In genomic region chr8:91593202-91593781, GRCm38 (mm10) we compare ENCODE assay signal across 17 mouse cellular contexts.
DNase-seq lines count a peak whose midpoint lies in the region; ATAC-seq and TF ChIP-seq lines count a peak whose summit lies in the region.
"Had no signal": no experiment of that assay in that cellular context is flagged by ENCODE, and none has a peak within 500 bp of the region (broad histone marks: within the 10 kb centered on the region; RNA-seq: fewer than 3 reads in every experiment).

No protein-coding gene starts in this region.

- no peaks in the 10 kb centered on the region for H3K36me3 ChIP-seq in heart, embryonic 13.5 days
- no peaks in the 10 kb centered on the region for H3K36me3 ChIP-seq in heart, embryonic 11.5 days (ENCODE audit: control insufficient read depth, insufficient read depth, low read length)
- H3K36me3 ChIP-seq in neural tube, embryonic 13.5 days, result no peaks in the 10 kb centered on the region
- no peaks in the 10 kb centered on the region for H3K36me3 ChIP-seq in midbrain, embryonic 13.5 days
- H3K36me3 ChIP-seq in stomach, postnatal 0 days (ENCODE audit: control insufficient read depth, insufficient read depth, low read length), result no peaks in the 10 kb centered on the region
- H3K36me3 ChIP-seq: embryonic facial prominence, embryonic 15.5 days; forebrain, embryonic 12.5 days; liver, embryonic 12.5 days had no signal

- H3K4me3 ChIP-seq in heart, embryonic 13.5 days, result no peak overlapping the region
- H3K4me3 ChIP-seq in heart, embryonic 11.5 days (ENCODE audit: low read depth, low read length), result no peak overlapping the region
- H3K4me3 ChIP-seq in neural tube, embryonic 13.5 days, result no peak overlapping the region
- no peak overlapping the region for H3K4me3 ChIP-seq in midbrain, embryonic 13.5 days (replicated peaks)
- no peak overlapping the region for H3K4me3 ChIP-seq in stomach, postnatal 0 days (ENCODE audit: low read depth, low read length)
- H3K4me3 ChIP-seq: embryonic facial prominence, embryonic 15.5 days; forebrain, embryonic 12.5 days; heart, adult 2 months; liver, embryonic 12.5 days had no signal

- no peak for DNase-seq in neural tube, embryonic 10.5 days (ENCODE audit: extremely low spot score, low spot score)
- DNase-seq in stomach, postnatal 0 days (ENCODE audit: low spot score), result no peak
- no peak for DNase-seq in gastrocnemius, postnatal 4 days (ENCODE audit: low spot score in 2 of 2)
- no peak for DNase-seq in right cerebral cortex, postnatal 25 days
- DNase-seq: cerebellum, postnatal 14 days; heart, adult 2 months; kidney, postnatal 25 days; lung, postnatal 36 days had no signal

- H3K27me3 ChIP-seq in heart, embryonic 13.5 days (replicated peaks), result no peaks in the 10 kb centered on the region
- H3K27me3 ChIP-seq in heart, embryonic 11.5 days (ENCODE audit: control insufficient read depth, insufficient read depth, low read length), result no peaks in the 10 kb centered on the region
- peaks cover 27% of the 10 kb centered on the region for H3K27me3 ChIP-seq in neural tube, embryonic 13.5 days
- 0 out of 2 replicates have a peak, but pooled peaks cover 4% of the 10 kb centered on the region for H3K27me3 ChIP-seq in midbrain, embryonic 13.5 days
- no peaks in the 10 kb centered on the region for H3K27me3 ChIP-seq in stomach, postnatal 0 days (ENCODE audit: control insufficient read depth, insufficient read depth, low read length)
- H3K27me3 ChIP-seq: embryonic facial prominence, embryonic 15.5 days; liver, embryonic 12.5 days; Patski had no signal

- H3K9ac ChIP-seq in heart, embryonic 13.5 days, result no peak overlapping the region
- H3K9ac ChIP-seq in heart, embryonic 11.5 days (ENCODE audit: low read depth, low read length), result no peak overlapping the region
- no peak overlapping the region for H3K9ac ChIP-seq in neural tube, embryonic 13.5 days
- H3K9ac ChIP-seq in midbrain, embryonic 13.5 days (replicated peaks), result no peak overlapping the region; the same call in 1 of the 2 replicates
- H3K9ac ChIP-seq in stomach, postnatal 0 days (ENCODE audit: low read length), result no peak overlapping the region
- H3K9ac ChIP-seq: embryonic facial prominence, embryonic 15.5 days; forebrain, embryonic 12.5 days; liver, embryonic 12.5 days had no signal

- peaks cover 24% of the 10 kb centered on the region for H3K4me1 ChIP-seq in heart, embryonic 13.5 days
- H3K4me1 ChIP-seq in heart, embryonic 11.5 days (ENCODE audit: control insufficient read depth, insufficient read depth, low read length), result peaks cover 6% of the 10 kb centered on the region
- H3K4me1 ChIP-seq in neural tube, embryonic 13.5 days (replicated peaks), result peaks cover 25% of the 10 kb centered on the region
- H3K4me1 ChIP-seq in midbrain, embryonic 13.5 days (replicated peaks), result peaks cover 28% of the 10 kb centered on the region
- H3K4me1 ChIP-seq in stomach, postnatal 0 days (replicated peaks; ENCODE audit: control insufficient read depth, insufficient read depth), result 0 out of 2 replicates have a peak, but pooled peaks cover 5% of the 10 kb centered on the region

- WGBS in heart, embryonic 13.5 days, result 66% methylated on average over 12 of the region's 12 CpGs
- 67% methylated on average over 12 of the region's 12 CpGs for WGBS in heart, embryonic 11.5 days (ENCODE audit: insufficient replicate concordance)
- 33% methylated on average over 12 of the region's 12 CpGs for WGBS in neural tube, embryonic 13.5 days
- WGBS in midbrain, embryonic 13.5 days, result 29% methylated on average over 12 of the region's 12 CpGs
- 23% methylated on average over 12 of the region's 12 CpGs for WGBS in stomach, postnatal 0 days

- no peak for ATAC-seq in heart, embryonic 13.5 days (ENCODE audit: extremely low read depth, insufficient number of reproducible peaks, low FRiP score, low TSS enrichment)
- ATAC-seq in heart, embryonic 11.5 days (replicated peaks; ENCODE audit: insufficient number of reproducible peaks, low FRiP score, low TSS enrichment), result no peak
- ATAC-seq in neural tube, embryonic 13.5 days (ENCODE audit: low read depth), result no peak
- ATAC-seq in midbrain, embryonic 13.5 days, result no peak
- ATAC-seq in stomach, postnatal 0 days (ENCODE audit: low FRiP score, low TSS enrichment), result no peak
- ATAC-seq: intestine, postnatal 0 days; liver, embryonic 12.5 days; Patski had no signal

- no peak overlapping the region for H3K27ac ChIP-seq in heart, embryonic 13.5 days (replicated peaks)
- no peak overlapping the region for H3K27ac ChIP-seq in heart, embryonic 11.5 days (ENCODE audit: low read depth, low read length)
- H3K27ac ChIP-seq in neural tube, embryonic 13.5 days (replicated peaks), result no peak overlapping the region
- no peak overlapping the region for H3K27ac ChIP-seq in midbrain, embryonic 13.5 days
- no peak overlapping the region; the same call in 1 of the 2 replicates for H3K27ac ChIP-seq in stomach, postnatal 0 days (replicated peaks)
- H3K27ac ChIP-seq: embryonic facial prominence, embryonic 15.5 days; forebrain, embryonic 12.5 days; heart, adult 2 months; liver, embryonic 12.5 days had no signal

- TF ChIP-seq CTCF in stomach, postnatal 0 days (IDR thresholded peaks at IDR 0.05; ENCODE audit: low read depth), result no peak

- H3K9me3 ChIP-seq in heart, embryonic 13.5 days, result no peaks in the 10 kb centered on the region
- H3K9me3 ChIP-seq in heart, embryonic 11.5 days (replicated peaks; ENCODE audit: control insufficient read depth, low read length), result no peaks in the 10 kb centered on the region
- H3K9me3 ChIP-seq in neural tube, embryonic 13.5 days, result no peaks in the 10 kb centered on the region
- H3K9me3 ChIP-seq in midbrain, embryonic 13.5 days, result no peaks in the 10 kb centered on the region
- no peaks in the 10 kb centered on the region for H3K9me3 ChIP-seq in stomach, postnatal 0 days (ENCODE audit: control insufficient read depth, low read length)
- H3K9me3 ChIP-seq: embryonic facial prominence, embryonic 15.5 days; forebrain, embryonic 12.5 days; liver, embryonic 12.5 days had no signal

- TF ChIP-seq EP300 in stomach, postnatal 0 days (optimal IDR thresholded peaks at IDR 0.05), result no peak

- H3K4me2 ChIP-seq in heart, embryonic 13.5 days, result 0 out of 2 replicates have a peak overlapping the region, but pooled peaks have one; percentile 4
- no peak overlapping the region for H3K4me2 ChIP-seq in heart, embryonic 11.5 days
- peak overlapping the region; percentile 20 for H3K4me2 ChIP-seq in neural tube, embryonic 13.5 days
- H3K4me2 ChIP-seq in midbrain, embryonic 13.5 days (replicated peaks), result peak overlapping the region; percentile 33
- peak overlapping the region; percentile 20 for H3K4me2 ChIP-seq in stomach, postnatal 0 days (replicated peaks; ENCODE audit: low read depth)
- H3K4me2 ChIP-seq: forebrain, embryonic 12.5 days; liver, embryonic 12.5 days had no signal
